Mouse (Mus musculus) limb, embryonic 10.5 days (tissue): ENCODE measurements at regions not wholly inside any gene's neighbourhood (a gene's known extent, or its start where the extent isn't known, plus 50 kb on each side); places are given as distances from the start of the nearest gene placed in this dataset.

Source experiments
- DNase-seq: peaks from one replicate; pipeline ENCODE4 v3.0.0-alpha.2; 2017; ENCODE audit warnings: low spot score
- H3K27ac ChIP-seq: fragments of 300-500 bp; sonication (generic); 2 replicates; pipeline ENCODE4 v1.5.1; 2016; ENCODE audit warnings: mild to moderate bottlenecking
- H3K27me3 ChIP-seq: fragments of 300-500 bp; sonication (generic); 2 replicates; pipeline ENCODE4 v1.6.1; 2016; ENCODE audit warnings: low read depth, mild to moderate bottlenecking; ENCODE audit not compliant: poor library complexity, severe bottlenecking
- H3K36me3 ChIP-seq: fragments of 300-500 bp; sonication (generic); 2 replicates; pipeline ENCODE4 v1.6.1; 2016; ENCODE audit warnings: mild to moderate bottlenecking, moderate library complexity
- H3K4me1 ChIP-seq: fragments of 300-500 bp; sonication (generic); 2 replicates; pipeline ENCODE4 v1.6.1; 2016
- H3K4me3 ChIP-seq: fragments of 300-500 bp; sonication (generic); 2 replicates; pipeline ENCODE4 v1.5.1; 2016; ENCODE audit warnings: mild to moderate bottlenecking, moderate library complexity
- H3K9me3 ChIP-seq: fragments of 300-500 bp; sonication (generic); replicated peaks from 2 replicates; pipeline ENCODE4 v1.6.1; 2016; ENCODE audit warnings: mild to moderate bottlenecking
- WGBS: fragments of 180-500 bp; shearing (Covaris S2); methylation state at CpG from one replicate; pipeline ENCODE4 v1.1.7; 2016; 5-methylcytosine and 5-hydroxymethylcytosine counted together

GRCm38 (mm10) chr16:62449735-62450134, 336.9 kb downstream of the Nsun3 start:
- WGBS: 95% methylated on average over 3 of the region's 3 CpGs
- no peaks in the 10 kb centered on the region for H3K9me3 ChIP-seq
- no peaks in the 10 kb centered on the region for H3K27me3 ChIP-seq
- no peak overlapping the region for H3K27ac ChIP-seq
- no peak overlapping the region for H3K4me3 ChIP-seq
- H3K4me1 ChIP-seq: no peaks in the 10 kb centered on the region
- no peaks in the 10 kb centered on the region for H3K36me3 ChIP-seq
- no peak for DNase-seq

- no peaks in the 10 kb centered on the region for H3K36me3 ChIP-seq
- no peaks in the 10 kb centered on the region for H3K4me1 ChIP-seq
- no peak for DNase-seq
- H3K27me3 ChIP-seq: no peaks in the 10 kb centered on the region
- H3K27ac ChIP-seq: no peak overlapping the region
- H3K9me3 ChIP-seq: no peaks in the 10 kb centered on the region
- H3K4me3 ChIP-seq: no peak overlapping the region
- WGBS: 88% methylated on average over 3 of the region's 3 CpGs
These were observed 339.2 kb downstream of the Nsun3 start for GRCm38 (mm10) chr16:62447380-62447779.

GRCm38 (mm10) chr16:62441197-62441596, 345.4 kb downstream of the Nsun3 start:
- Histone ChIP-seq H3K36me3 (no peaks in the 10 kb centered on the region), H3K4me1 (no peaks in the 10 kb centered on the region), H3K4me3 (no peak overlapping the region), H3K27ac (no peak overlapping the region), H3K9me3 (no peaks in the 10 kb centered on the region), H3K27me3 (no peaks in the 10 kb centered on the region)
- no peak for DNase-seq
- 82% methylated on average over 4 of the region's 4 CpGs for WGBS

GRCm38 (mm10) chr16:62433125-62433524, 353.5 kb downstream of the Nsun3 start:
- H3K27ac ChIP-seq: no peak overlapping the region
- no peaks in the 10 kb centered on the region for H3K36me3 ChIP-seq
- no peak for DNase-seq
- no peaks in the 10 kb centered on the region for H3K27me3 ChIP-seq
- H3K4me3 ChIP-seq: no peak overlapping the region
- no peaks in the 10 kb centered on the region for H3K9me3 ChIP-seq
- H3K4me1 ChIP-seq: no peaks in the 10 kb centered on the region
- WGBS: 85% methylated on average over 2 of the region's 2 CpGs

- no peak overlapping the region for H3K27ac ChIP-seq
- peak; percentile 37 for DNase-seq
- no peak overlapping the region for H3K4me3 ChIP-seq
- no peaks in the 10 kb centered on the region for H3K27me3 ChIP-seq
- H3K4me1 ChIP-seq: no peaks in the 10 kb centered on the region
- 37% methylated on average over 1 of the region's 1 CpGs for WGBS
- no peaks in the 10 kb centered on the region for H3K36me3 ChIP-seq
- H3K9me3 ChIP-seq: no peaks in the 10 kb centered on the region
These were observed 372.1 kb downstream of the Nsun3 start for GRCm38 (mm10) chr16:62414485-62414884.

- no peak for DNase-seq
- no peak overlapping the region for H3K27ac ChIP-seq
- H3K4me3 ChIP-seq: no peak overlapping the region
- H3K4me1 ChIP-seq: no peaks in the 10 kb centered on the region
- 79% methylated on average over 3 of the region's 3 CpGs for WGBS
- no peaks in the 10 kb centered on the region for H3K9me3 ChIP-seq
- no peaks in the 10 kb centered on the region for H3K27me3 ChIP-seq
- no peaks in the 10 kb centered on the region for H3K36me3 ChIP-seq
These were observed 379.0 kb downstream of the Nsun3 start for GRCm38 (mm10) chr16:62407526-62408165.

- no peak overlapping the region for H3K27ac ChIP-seq
- no peak for DNase-seq
- no peak overlapping the region for H3K4me3 ChIP-seq
- H3K4me1 ChIP-seq: no peaks in the 10 kb centered on the region
- 70% methylated on average over 2 of the region's 2 CpGs for WGBS
- H3K27me3 ChIP-seq: no peaks in the 10 kb centered on the region
- no peaks in the 10 kb centered on the region for H3K36me3 ChIP-seq
- H3K9me3 ChIP-seq: no peaks in the 10 kb centered on the region
These were observed 380.2 kb downstream of the Nsun3 start for GRCm38 (mm10) chr16:62406458-62406857.

GRCm38 (mm10) chr16:62357279-62357678, 429.3 kb downstream of the Nsun3 start:
- Histone ChIP-seq H3K27ac (no peak overlapping the region), H3K27me3 (no peaks in the 10 kb centered on the region), H3K4me1 (no peaks in the 10 kb centered on the region), H3K36me3 (no peaks in the 10 kb centered on the region), H3K9me3 (no peaks in the 10 kb centered on the region), H3K4me3 (no peak overlapping the region)
- no peak for DNase-seq

GRCm38 (mm10) chr16:62356349-62356748, 430.3 kb downstream of the Nsun3 start:
- H3K27ac ChIP-seq: no peak overlapping the region
- no peak overlapping the region for H3K4me3 ChIP-seq
- H3K4me1 ChIP-seq: no peaks in the 10 kb centered on the region
- H3K36me3 ChIP-seq: no peaks in the 10 kb centered on the region
- H3K9me3 ChIP-seq: no peaks in the 10 kb centered on the region
- DNase-seq: no peak
- H3K27me3 ChIP-seq: no peaks in the 10 kb centered on the region
- WGBS: 86% methylated on average over 3 of the region's 3 CpGs

- H3K36me3 ChIP-seq: no peaks in the 10 kb centered on the region
- WGBS: 72% methylated on average over 8 of the region's 8 CpGs
- H3K9me3 ChIP-seq: no peaks in the 10 kb centered on the region
- no peaks in the 10 kb centered on the region for H3K27me3 ChIP-seq
- no peaks in the 10 kb centered on the region for H3K4me1 ChIP-seq
- DNase-seq: no peak
- no peak overlapping the region for H3K4me3 ChIP-seq
- no peak overlapping the region for H3K27ac ChIP-seq
These were observed 430.8 kb downstream of the Nsun3 start for GRCm38 (mm10) chr16:62355830-62356270.

- H3K36me3 ChIP-seq: no peaks in the 10 kb centered on the region
- H3K4me3 ChIP-seq: no peak overlapping the region
- no peaks in the 10 kb centered on the region for H3K9me3 ChIP-seq
- H3K27me3 ChIP-seq: no peaks in the 10 kb centered on the region
- no peak overlapping the region for H3K27ac ChIP-seq
- 60% methylated on average over 5 of the region's 5 CpGs for WGBS
- DNase-seq: no peak
- H3K4me1 ChIP-seq: peaks cover 8% of the 10 kb centered on the region; the same call in 1 of the 2 replicates
These were observed 459.1 kb downstream of the Nsun3 start for GRCm38 (mm10) chr16:62327378-62328036.

- H3K4me1 ChIP-seq: peaks cover 8% of the 10 kb centered on the region; the same call in 1 of the 2 replicates
- no peak overlapping the region for H3K27ac ChIP-seq
- no peaks in the 10 kb centered on the region for H3K27me3 ChIP-seq
- no peaks in the 10 kb centered on the region for H3K9me3 ChIP-seq
- no peak overlapping the region for H3K4me3 ChIP-seq
- no peaks in the 10 kb centered on the region for H3K36me3 ChIP-seq
- 57% methylated on average over 3 of the region's 3 CpGs for WGBS
- no peak for DNase-seq
These were observed 460.9 kb downstream of the Nsun3 start for GRCm38 (mm10) chr16:62325534-62326244.

GRCm38 (mm10) chr16:62322809-62323208, 463.8 kb downstream of the Nsun3 start:
- no peaks in the 10 kb centered on the region for H3K36me3 ChIP-seq
- no peak overlapping the region for H3K4me3 ChIP-seq
- WGBS: 85% methylated on average over 1 of the region's 1 CpGs
- H3K27ac ChIP-seq: no peak overlapping the region
- no peaks in the 10 kb centered on the region for H3K9me3 ChIP-seq
- no peak for DNase-seq
- peaks cover 6% of the 10 kb centered on the region; the same call in 1 of the 2 replicates for H3K4me1 ChIP-seq
- H3K27me3 ChIP-seq: no peaks in the 10 kb centered on the region
